Mouse (Mus musculus): ENCODE data around the gene Echdc1.
"Not testable (repeated sequence)": the region's sequence is repeated elsewhere in the genome, so short reads cannot be mapped to it uniquely, and the experiment has no call there.

The Echdc1 gene

GRCm38 (mm10) chr10:29313064-29313638 lies at the start of gene Echdc1:
TSS of gene Echdc1 (plus strand) at chr10:29313166.
- peak; percentile 77 for DNase-seq (ENCODE audit: extremely low spot score, low read depth, low spot score)

- DNase-seq (ENCODE audit: extremely low spot score, low read depth, low spot score) = no peak
These were observed 31.2 kb upstream of the Echdc1 start for GRCm38 (mm10) chr10:29281736-29282135.

- DNase-seq (ENCODE audit: extremely low spot score, low read depth, low spot score) = no peak
These were observed 27.2 kb upstream of the Echdc1 start for GRCm38 (mm10) chr10:29285757-29286156.

GRCm38 (mm10) chr10:29302230-29302629 lies 10.7 kb upstream of the Echdc1 start:
- no peak for DNase-seq (ENCODE audit: extremely low spot score, low read depth, low spot score)

GRCm38 (mm10) chr10:29311480-29312219 lies 1.3 kb upstream of the Echdc1 start:
- no peak for DNase-seq (ENCODE audit: extremely low spot score, low read depth, low spot score)

- DNase-seq (ENCODE audit: extremely low spot score, low read depth, low spot score) = peak; percentile 5
These were observed 939 bp downstream of the Echdc1 start for GRCm38 (mm10) chr10:29313905-29314304.

- no peak for DNase-seq (ENCODE audit: extremely low spot score, low read depth, low spot score)
These were observed 11.9 kb downstream of the Echdc1 start for GRCm38 (mm10) chr10:29324817-29325216.

- DNase-seq (ENCODE audit: extremely low spot score, low read depth, low spot score) = no peak
These were observed 20.9 kb downstream of the Echdc1 start for GRCm38 (mm10) chr10:29333836-29334235.

- DNase-seq (ENCODE audit: extremely low spot score, low read depth, low spot score) = peak; percentile 62
These were observed 25.5 kb downstream of the Echdc1 start for GRCm38 (mm10) chr10:29338355-29339056.

- no peak for DNase-seq (ENCODE audit: extremely low spot score, low read depth, low spot score)
These were observed 31.3 kb downstream of the Echdc1 start for GRCm38 (mm10) chr10:29344232-29344631.

GRCm38 (mm10) chr10:29346638-29347037 lies 33.7 kb downstream of the Echdc1 start:
- no peak for DNase-seq (ENCODE audit: extremely low spot score, low read depth, low spot score)

- DNase-seq (ENCODE audit: extremely low spot score, low read depth, low spot score) = no peak
These were observed 38.5 kb downstream of the Echdc1 start for GRCm38 (mm10) chr10:29351420-29351819.

GRCm38 (mm10) chr10:29352575-29352974 lies 39.6 kb downstream of the Echdc1 start:
- no peak for DNase-seq (ENCODE audit: extremely low spot score, low read depth, low spot score)

GRCm38 (mm10) chr10:29354183-29354582 lies 41.2 kb downstream of the Echdc1 start:
- no peak for DNase-seq (ENCODE audit: extremely low spot score, low read depth, low spot score)

GRCm38 (mm10) chr10:29361095-29361463 lies 48.1 kb downstream of the Echdc1 start:
- no peak for DNase-seq (ENCODE audit: extremely low spot score, low read depth, low spot score)

GRCm38 (mm10) chr10:29361464-29362196 lies 48.7 kb downstream of the Echdc1 start:
- no peak for DNase-seq (ENCODE audit: extremely low spot score, low read depth, low spot score)

GRCm38 (mm10) chr10:29362197-29362900 lies 49.4 kb downstream of the Echdc1 start, which contains the start of gene Rnf146:
TSS of gene Rnf146 (minus strand) at chr10:29362442.
- DNase-seq (ENCODE audit: extremely low spot score, low read depth, low spot score) = no peak

GRCm38 (mm10) chr10:29374065-29374464 lies 61.1 kb downstream of the Echdc1 start:
- no peak for DNase-seq (ENCODE audit: extremely low spot score, low read depth, low spot score)

GRCm38 (mm10) chr10:29381558-29381957 lies 68.6 kb downstream of the Echdc1 start:
- no peak for DNase-seq (ENCODE audit: extremely low spot score, low read depth, low spot score)

- DNase-seq (ENCODE audit: extremely low spot score, low read depth, low spot score) = not testable (repeated sequence)
These were observed 81.9 kb downstream of the Echdc1 start for GRCm38 (mm10) chr10:29394890-29395289.

All from hindlimb bud, embryonic 11.5 days (tissue).